Mouse (Mus musculus) left cerebral cortex, adult 18-20 months (tissue): ENCODE results near the gene Ap3m1. TPM values are rescaled to one million over a fixed set of nuclear protein-coding genes. Genes with fewer than 3 reads are reported as not detected.

Experiments
- DNase-seq, 2 experiments: peaks; one replicate each; pipeline ENCODE4 v3.0.0; 2021 to 2022; ENCODE audit warnings: low spot score in 2 of 2, mixed read lengths in 1 of 2
- total RNA-seq, 2 experiments: library from RNA; stranded (reverse); gene quantifications; 2 replicates each; pipeline ENCODE4 v1.2.3; 2021

Ap3m1 gene
- total RNA-seq, 2 experiments from 2014 or later: 64.8 to 67.4 TPM

GRCm38 (mm10) chr14:21027542-21027941 is 24.8 kb downstream of the Ap3m1 start:
- no peak for DNase-seq

GRCm38 (mm10) chr14:21020435-21020834 is 31.9 kb downstream of the Ap3m1 start:
- peak in 1 of 2 experiments; percentile 23 for DNase-seq

DNA sequence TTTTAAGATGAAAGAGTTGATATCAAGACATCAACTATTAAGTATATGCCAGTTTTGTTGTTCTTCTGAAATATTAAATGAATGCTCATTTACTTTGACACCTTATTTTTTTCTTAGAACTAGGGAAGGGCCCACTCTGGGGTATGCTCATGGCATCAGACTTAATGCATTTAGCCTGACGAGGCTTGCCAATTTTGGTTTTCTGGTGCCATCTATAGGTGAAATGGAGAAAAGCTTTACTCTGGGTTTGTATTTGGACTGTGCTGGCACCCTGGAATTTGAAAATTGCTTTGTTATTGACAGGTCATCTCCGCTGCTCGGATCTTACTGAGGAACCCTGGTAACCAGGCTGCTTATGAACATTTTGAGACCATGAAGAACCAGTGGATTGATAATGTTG is 33.3 kb downstream of the Ap3m1 start:
- DNase-seq: peak in 1 of 2 experiments; percentile 20

DNA sequence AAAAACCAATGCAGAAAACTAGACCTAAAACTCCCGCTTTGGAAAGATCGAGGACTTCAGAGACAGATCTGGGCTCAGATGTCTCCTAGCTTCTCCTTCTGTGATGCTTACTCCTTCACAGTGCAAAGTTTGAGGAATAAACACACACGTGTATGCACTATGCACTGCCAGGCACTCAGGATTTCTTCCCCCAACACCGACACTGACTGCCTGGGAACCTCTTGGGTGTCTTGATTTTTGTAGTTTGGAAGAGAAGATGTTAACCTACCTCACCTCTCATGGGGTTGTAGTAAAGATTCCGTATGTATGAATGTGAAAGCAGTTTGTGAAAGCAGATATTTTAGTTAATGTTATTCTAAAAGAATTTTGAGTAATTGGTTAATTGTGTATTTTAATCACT is 34.4 kb downstream of the Ap3m1 start:
- no peak for DNase-seq

DNA sequence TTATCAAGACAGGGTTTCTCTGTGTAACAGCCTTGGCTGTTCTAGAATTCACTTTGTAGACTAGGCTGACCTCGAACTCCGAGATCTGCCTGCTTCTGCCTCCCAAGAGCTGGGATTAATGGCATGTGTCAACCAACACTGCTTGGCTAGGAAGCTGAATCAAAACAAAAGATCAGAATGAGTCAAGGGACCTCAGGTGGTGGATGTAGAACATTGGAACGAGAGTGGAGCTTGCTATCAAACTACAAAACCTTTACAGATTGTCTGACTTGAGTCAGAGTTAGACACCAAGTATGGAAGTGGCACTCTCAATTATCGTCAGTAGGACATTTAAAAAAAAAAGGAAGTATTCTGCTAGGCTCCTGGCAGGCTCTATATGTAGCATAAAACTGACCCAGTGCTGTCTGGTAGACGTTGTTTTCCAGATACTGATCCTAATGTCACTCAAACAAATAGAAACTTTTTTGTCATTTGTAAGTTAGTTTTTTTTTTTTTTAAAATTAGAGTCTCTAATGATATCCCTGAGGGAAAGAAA is 38.4 kb downstream of the Ap3m1 start:
- DNase-seq: no peak

DNA sequence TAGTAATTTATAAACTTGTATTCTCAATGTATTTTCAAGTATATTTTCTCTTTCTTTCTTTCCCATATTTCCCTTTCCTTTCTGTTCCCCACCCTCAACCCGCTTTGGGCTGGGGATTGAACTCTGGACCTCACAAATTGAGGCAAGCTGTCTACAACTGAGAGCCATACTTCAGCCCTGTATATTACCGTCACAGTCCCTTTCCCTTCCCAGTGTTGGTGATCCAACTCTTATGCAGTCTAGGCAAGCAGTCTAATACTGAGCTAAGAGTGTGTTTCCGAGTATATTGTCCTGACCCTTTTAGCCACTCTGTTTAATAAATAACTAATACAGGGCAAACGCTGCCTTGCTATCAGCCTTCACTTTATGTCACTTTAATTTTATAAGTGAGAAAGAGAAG is 52.7 kb downstream of the Ap3m1 start:
- DNase-seq: no peak

- DNase-seq: no peak
Measured at GRCm38 (mm10) chr14:20997548-20997947, 54.8 kb downstream of the Ap3m1 start.

DNA sequence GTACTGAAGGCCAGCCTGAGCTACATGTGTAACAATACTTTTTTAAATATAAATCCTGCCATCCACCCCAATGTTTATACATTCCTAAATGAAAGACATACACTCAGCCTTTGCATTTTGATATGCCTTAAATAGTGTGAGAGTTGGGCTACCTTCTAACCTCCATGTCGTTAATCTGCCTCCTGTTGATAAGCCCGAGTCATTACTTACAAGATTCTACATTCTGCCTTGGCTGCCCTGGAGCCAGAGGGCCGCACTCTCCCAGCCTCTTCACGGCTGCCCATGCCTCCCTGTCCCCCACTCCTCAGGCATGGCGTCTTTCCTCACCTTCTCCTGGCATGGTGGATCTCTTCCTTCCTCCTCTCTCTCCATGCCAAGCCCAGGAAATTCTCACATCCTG is 55.9 kb downstream of the Ap3m1 start:
- no peak for DNase-seq

DNA sequence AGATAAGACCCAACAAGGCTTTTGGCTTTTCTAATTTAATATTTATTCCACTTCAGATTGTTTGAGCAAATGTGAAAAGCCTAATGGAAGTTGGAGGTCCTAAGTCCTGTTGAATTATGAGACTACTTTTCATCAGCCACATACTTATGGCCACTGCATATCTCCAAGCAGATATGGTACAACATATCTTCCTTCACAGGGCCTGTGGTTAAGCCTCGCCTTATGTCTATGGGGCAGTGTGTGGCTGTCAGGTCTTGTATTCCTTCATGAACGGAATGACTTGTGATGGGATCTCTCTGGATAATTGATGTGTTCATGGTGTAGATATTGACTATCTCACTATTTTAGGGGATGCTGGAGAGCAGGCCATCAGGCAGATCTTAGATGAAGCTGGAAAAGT is 56.8 kb downstream of the Ap3m1 start:
- no peak for DNase-seq

DNA sequence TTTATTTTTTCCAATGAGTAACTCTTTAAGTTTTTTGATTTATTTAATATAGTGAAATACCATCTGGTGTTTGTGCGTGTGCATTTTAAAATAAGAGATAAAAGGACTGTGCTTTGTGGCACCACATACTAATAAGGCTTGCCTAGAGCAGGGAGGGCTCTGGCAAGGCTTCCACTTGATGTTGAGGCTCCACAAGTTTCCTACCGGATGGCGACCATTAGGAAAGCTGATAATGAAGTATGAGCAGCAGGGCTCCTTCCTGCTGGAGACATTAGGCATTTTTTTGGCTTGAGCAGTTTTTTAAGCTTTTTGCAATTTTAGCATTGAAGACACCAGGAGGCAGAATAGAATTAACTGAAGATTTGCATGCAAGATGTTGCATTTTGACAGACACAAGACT is 57.8 kb downstream of the Ap3m1 start:
- DNase-seq: no peak

DNA sequence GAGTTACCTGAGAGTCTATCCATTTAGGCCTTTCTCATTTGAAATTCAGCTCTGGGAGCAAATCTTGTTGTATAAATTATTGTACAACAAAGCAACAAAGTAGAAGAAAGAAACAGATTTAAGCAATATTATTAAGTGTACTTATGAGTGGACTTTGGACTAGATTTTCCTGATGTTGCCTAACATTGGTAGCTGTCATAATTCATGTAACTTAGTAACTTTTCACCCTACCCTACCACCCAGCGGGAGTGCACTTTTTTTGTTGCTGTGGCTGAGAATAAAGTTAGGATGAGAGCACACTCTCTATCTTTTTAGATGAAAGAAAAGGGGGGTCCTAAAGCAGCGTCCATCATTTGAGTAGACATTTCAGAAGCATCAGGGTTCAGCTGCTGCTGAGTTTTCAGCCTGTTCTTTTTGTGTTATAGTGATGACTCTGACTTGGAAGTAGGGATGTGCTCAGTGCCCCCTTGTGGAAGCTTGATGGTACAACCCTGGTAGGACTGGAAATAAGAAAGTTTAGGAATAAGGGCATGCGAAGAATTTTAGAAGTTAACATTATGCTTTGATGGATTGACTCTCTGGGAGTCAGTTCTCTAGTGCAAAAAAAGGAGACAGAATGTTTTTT is 59.1 kb downstream of the Ap3m1 start:
- DNase-seq: peak; percentile 46 to 59

DNA sequence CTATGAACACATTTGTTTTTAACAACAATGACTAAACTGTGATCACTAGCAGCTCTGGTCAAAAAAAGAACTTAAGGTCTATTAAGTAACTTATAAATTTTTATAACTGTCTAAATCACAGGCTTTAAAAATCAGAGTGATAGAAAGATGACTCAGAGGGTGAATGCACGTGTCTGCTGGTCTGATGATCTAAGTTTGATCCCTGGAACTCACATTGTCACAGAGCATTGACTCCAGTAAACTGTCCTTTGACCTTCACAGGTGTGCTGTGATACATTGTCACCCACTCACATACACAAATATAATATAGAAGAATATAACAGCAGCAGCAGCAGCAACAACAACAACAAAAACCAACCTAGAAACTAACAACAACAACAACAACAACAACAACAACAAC is 60.8 kb downstream of the Ap3m1 start:
- no peak for DNase-seq

DNA sequence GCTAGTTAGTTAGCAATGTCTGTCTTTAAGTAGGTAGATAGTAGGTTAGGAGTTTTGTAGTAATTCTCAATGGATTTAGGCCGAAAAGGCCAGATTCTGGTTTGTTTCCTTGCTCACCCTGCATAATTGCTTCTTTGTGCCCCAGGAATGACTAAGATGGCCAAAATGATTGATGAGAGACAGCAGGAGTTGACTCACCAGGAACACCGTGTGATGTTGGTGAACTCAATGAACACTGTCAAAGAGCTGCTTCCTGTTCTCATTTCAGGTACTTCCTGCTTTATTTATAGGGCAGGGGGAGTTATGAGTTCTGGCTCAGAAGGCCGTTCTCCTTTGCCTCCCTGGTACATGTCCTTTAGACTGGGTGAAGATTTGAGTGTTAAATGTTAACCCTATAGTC is 66.8 kb downstream of the Ap3m1 start:
- no peak for DNase-seq

GRCm38 (mm10) chr14:20983832-20984231 is 68.5 kb downstream of the Ap3m1 start:
- DNase-seq: peak; percentile 9 to 33

Other genes starting within 250 kb of the Ap3m1 start
- gene Plau, start 215.8 kb downstream of the Ap3m1 start, total RNA-seq: 1 to 10 TPM; 7.7 to 8.2 TPM
- 10 to 100 TPM; 21.7 to 26.0 TPM for gene Vcl, start 123.1 kb downstream of the Ap3m1 start, total RNA-seq
- gene Adk, start 66 bp upstream of the Ap3m1 start, total RNA-seq: 10 to 100 TPM; 65.1 to 77.9 TPM